Mouse (Mus musculus) limb, embryonic 11.5 days (tissue): ENCODE measurements around the gene Mybpc1. TPM values are rescaled to one million over a fixed set of nuclear protein-coding genes. Genes with fewer than 3 reads are reported as not detected.
"Not testable (repeated sequence)": the region's sequence is repeated elsewhere in the genome, so short reads cannot be mapped to it uniquely, and the experiment has no call there.

Experiments
- ATAC-seq: fragments of 200-750 bp; cut with Nextera tagmentation; 2 replicates; pipeline ENCODE4 v1.8.0; 2017; ENCODE audit warnings: low read depth; ENCODE audit not compliant: insufficient number of reproducible peaks, low FRiP score, low TSS enrichment
- DNase-seq: peaks from one replicate; pipeline ENCODE4 v3.0.0-alpha.2; 2015; ENCODE audit warnings: low spot score
- H3K27ac ChIP-seq: fragments of 300-500 bp; sonication (generic); replicated peaks from 2 replicates; pipeline ENCODE4 v1.5.1; 2014; ENCODE audit warnings: low read depth, mild to moderate bottlenecking, low read length
- H3K27me3 ChIP-seq: fragments of 300-500 bp; sonication (generic); 2 replicates; pipeline ENCODE4 v1.6.1; 2014; ENCODE audit warnings: mild to moderate bottlenecking, low read length, mixed read lengths; ENCODE audit not compliant: control insufficient read depth, insufficient read depth
- H3K36me3 ChIP-seq: fragments of 300-500 bp; sonication (generic); 2 replicates; pipeline ENCODE4 v1.6.1; 2014; ENCODE audit warnings: mild to moderate bottlenecking, low read length, moderate library complexity, mixed read lengths; ENCODE audit not compliant: control insufficient read depth, insufficient read depth
- H3K4me1 ChIP-seq: fragments of 300-500 bp; sonication (generic); 2 replicates; pipeline ENCODE4 v1.6.1; 2014; ENCODE audit warnings: low read length, mixed read lengths; ENCODE audit not compliant: control insufficient read depth, insufficient read depth
- H3K4me2 ChIP-seq: fragments of 300-500 bp; sonication (generic); 2 replicates; pipeline ENCODE4 v1.6.1; 2014; ENCODE audit warnings: low read depth, mild to moderate bottlenecking, moderate library complexity; ENCODE audit not compliant: severe bottlenecking
- H3K4me3 ChIP-seq: fragments of 300-500 bp; sonication (generic); 2 replicates; pipeline ENCODE4 v1.5.1; 2014; ENCODE audit warnings: low read depth, low read length
- H3K9ac ChIP-seq: fragments of 300-500 bp; sonication (generic); 2 replicates; pipeline ENCODE4 v1.6.1; 2014; ENCODE audit warnings: mild to moderate bottlenecking, low read length
- H3K9me3 ChIP-seq: fragments of 300-500 bp; sonication (generic); 2 replicates; pipeline ENCODE4 v1.6.1; 2016; ENCODE audit warnings: low read length; ENCODE audit not compliant: control insufficient read depth
- WGBS: fragments of 180-500 bp; shearing (Covaris S2); extraction: QIAGEN DNeasy Blood & Tissue Kit; methylation state at CpG from one replicate; pipeline ENCODE4 v1.1.7; 2014; 5-methylcytosine and 5-hydroxymethylcytosine counted together
- polyA plus RNA-seq: library from polyadenylated mRNA; unstranded; fragments of >200 nt; fragmentation: Nextera tagmentation; extraction: Ambion mirVana; gene quantifications from 2 replicates; pipeline ENCODE4 v1.2.1, GENCODE M21; 2014

The Mybpc1 gene
- polyA plus RNA-seq, 1 experiment from 2014 or later: 8.4 TPM

DNA sequence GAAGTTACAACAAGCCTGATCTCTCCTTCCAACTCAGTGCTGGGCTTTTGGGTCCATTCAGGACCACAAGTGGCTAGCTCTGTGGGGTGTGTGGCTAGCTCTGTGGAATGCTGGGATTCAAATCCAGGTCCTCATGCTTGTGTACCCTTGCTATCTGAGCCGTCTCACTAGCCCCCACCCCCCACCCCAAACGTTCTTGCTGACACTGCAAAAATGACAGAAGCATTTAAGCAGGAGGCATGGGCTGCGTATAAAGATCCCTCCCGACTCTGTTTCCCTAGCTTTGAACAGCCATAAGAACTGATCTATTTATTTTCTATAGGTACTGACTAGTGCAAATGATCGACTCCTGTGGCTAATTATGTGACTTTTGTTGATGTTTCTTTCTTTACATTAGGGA is 74.3 kb downstream of the Mybpc1 start:
- no peak for ATAC-seq
- no peak overlapping the region for H3K4me2 ChIP-seq
- no peaks in the 10 kb centered on the region for H3K9me3 ChIP-seq
- H3K4me3 ChIP-seq: no peak overlapping the region
- DNase-seq: no peak
- H3K4me1 ChIP-seq: no peaks in the 10 kb centered on the region
- no peak overlapping the region for H3K9ac ChIP-seq
- no peaks in the 10 kb centered on the region for H3K36me3 ChIP-seq
- 75% methylated on average over 5 of the region's 5 CpGs for WGBS
- H3K27ac ChIP-seq: no peak overlapping the region
- H3K27me3 ChIP-seq: no peaks in the 10 kb centered on the region

DNA sequence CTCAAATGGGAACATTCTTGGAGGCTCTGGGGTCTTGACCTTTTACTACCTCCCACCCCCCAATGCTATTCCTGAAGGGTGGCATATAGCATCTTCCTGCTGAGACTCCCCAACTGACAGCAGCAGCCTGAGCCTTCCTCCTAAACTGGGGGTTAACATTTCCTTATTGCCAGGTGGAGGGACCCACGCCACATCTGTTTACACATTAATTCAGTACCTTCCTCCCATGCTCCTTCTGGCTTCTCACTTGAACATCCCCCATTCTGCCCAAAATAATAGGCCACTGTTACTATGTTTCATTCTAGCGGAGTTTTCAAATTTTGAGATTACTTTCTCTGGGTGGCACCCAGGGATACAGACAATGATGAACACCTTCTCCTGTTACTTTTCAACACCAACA is 80.9 kb downstream of the Mybpc1 start:
- Histone ChIP-seq H3K9ac (no peak overlapping the region), H3K4me1 (no peaks in the 10 kb centered on the region), H3K4me2 (no peak overlapping the region), H3K36me3 (no peaks in the 10 kb centered on the region), H3K27me3 (no peaks in the 10 kb centered on the region), H3K9me3 (no peaks in the 10 kb centered on the region), H3K4me3 (no peak overlapping the region), H3K27ac (no peak overlapping the region)
- WGBS: 77% methylated on average over 2 of the region's 2 CpGs
- DNase-seq (no peak), ATAC-seq (no peak)

DNA sequence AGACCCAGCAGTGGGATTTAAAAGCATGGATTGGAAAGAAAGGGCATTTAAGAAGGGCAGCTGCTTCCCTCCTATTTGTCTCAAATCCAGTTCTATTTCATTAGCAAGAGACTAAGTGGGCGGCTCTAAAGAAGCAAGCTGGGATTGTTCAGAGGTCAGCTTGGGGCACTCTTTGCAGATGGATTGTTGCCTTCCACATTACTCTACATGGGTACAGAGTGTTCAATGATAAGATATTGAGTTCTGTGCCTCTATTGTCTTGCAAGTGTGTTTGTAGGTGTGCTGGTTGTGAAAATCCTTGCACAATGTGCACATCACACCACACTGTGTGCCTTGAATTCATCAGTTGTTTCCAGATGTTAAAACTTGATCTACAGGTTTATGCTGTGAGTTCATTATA is 81.7 kb downstream of the Mybpc1 start:
- 88% methylated on average over 1 of the region's 1 CpGs for WGBS
- Histone ChIP-seq H3K4me1 (no peaks in the 10 kb centered on the region), H3K27me3 (no peaks in the 10 kb centered on the region), H3K36me3 (no peaks in the 10 kb centered on the region), H3K4me3 (no peak overlapping the region), H3K9me3 (no peaks in the 10 kb centered on the region), H3K4me2 (no peak overlapping the region), H3K27ac (no peak overlapping the region), H3K9ac (no peak overlapping the region)
- ATAC-seq (no peak), DNase-seq (no peak)

DNA sequence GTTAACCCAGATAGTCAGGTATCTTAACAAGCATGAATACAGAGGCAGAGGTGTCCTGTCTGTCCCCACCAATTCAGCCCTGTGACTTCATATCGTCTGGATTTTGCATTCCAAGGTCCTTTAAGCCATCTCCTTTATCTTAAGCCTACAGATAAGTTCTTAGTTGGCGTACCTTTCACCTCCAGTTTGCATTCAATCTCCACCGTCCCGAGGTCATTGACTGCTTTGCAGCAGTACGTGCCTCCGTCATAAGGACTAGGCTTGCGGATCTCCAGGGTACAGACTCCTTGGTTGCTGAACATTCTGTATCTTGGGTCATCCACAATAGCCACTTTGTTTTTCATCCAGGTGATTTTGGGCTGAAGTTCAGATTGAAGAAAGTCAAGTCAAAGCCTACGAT is 82.2 kb downstream of the Mybpc1 start:
- H3K4me1 ChIP-seq: no peaks in the 10 kb centered on the region
- ATAC-seq: no peak
- H3K27me3 ChIP-seq: no peaks in the 10 kb centered on the region
- H3K9me3 ChIP-seq: no peaks in the 10 kb centered on the region
- 84% methylated on average over 8 of the region's 8 CpGs for WGBS
- H3K27ac ChIP-seq: no peak overlapping the region
- DNase-seq: no peak
- no peak overlapping the region for H3K9ac ChIP-seq
- no peak overlapping the region for H3K4me2 ChIP-seq
- no peaks in the 10 kb centered on the region for H3K36me3 ChIP-seq
- no peak overlapping the region for H3K4me3 ChIP-seq

DNA sequence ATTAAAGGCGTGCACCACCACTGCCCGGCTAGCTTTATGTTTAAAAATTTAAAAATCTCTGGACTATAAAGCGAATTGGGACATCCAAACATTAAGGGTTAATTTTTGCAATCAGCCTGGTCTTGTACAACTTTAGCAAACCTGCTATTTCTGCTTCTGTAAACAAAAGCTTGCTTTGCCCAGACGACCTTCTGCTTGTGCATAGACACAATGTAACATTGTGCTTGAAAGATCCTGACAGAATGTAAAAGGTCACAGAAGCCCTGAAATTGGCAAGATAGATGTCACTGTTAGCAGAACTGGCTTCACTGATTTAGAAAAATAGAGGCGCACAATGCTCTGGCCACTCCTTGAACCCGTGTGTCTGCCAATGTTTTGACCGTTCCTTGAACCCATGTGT is 89.9 kb downstream of the Mybpc1 start:
- H3K4me1 ChIP-seq, H3K36me3 ChIP-seq, H3K27ac ChIP-seq, H3K4me2 ChIP-seq, H3K4me3 ChIP-seq, ATAC-seq, H3K9me3 ChIP-seq, H3K9ac ChIP-seq, H3K27me3 ChIP-seq, DNase-seq: not testable (repeated sequence)
- 84% methylated on average over 6 of the region's 7 CpGs for WGBS

DNA sequence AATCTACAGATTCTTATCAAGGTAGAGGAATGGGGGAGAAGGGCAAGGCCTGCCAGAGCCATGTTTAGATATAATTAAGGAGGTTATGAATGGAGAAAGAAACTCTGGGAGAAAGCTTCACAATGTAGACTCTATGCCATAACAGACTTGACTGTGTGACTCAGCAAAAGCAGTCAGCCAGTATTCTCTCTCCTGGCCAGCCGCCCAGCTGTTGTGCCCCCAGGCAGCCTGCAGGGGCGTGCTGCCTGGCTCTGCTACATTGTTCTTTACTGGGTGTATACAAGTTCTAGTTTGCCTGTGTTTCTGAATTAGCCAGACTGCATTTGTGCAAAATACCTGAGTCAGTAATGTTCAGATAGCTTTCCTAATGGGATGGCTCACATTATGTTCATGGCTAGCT is 90.5 kb downstream of the Mybpc1 start:
- H3K4me1 ChIP-seq: no peaks in the 10 kb centered on the region
- ATAC-seq: no peak
- H3K27me3 ChIP-seq: no peaks in the 10 kb centered on the region
- H3K9me3 ChIP-seq: no peaks in the 10 kb centered on the region
- H3K36me3 ChIP-seq: no peaks in the 10 kb centered on the region
- H3K27ac ChIP-seq: no peak overlapping the region
- no peak overlapping the region for H3K4me2 ChIP-seq
- H3K9ac ChIP-seq: no peak overlapping the region
- DNase-seq: no peak
- H3K4me3 ChIP-seq: no peak overlapping the region
- 57% methylated on average over 2 of the region's 2 CpGs for WGBS

DNA sequence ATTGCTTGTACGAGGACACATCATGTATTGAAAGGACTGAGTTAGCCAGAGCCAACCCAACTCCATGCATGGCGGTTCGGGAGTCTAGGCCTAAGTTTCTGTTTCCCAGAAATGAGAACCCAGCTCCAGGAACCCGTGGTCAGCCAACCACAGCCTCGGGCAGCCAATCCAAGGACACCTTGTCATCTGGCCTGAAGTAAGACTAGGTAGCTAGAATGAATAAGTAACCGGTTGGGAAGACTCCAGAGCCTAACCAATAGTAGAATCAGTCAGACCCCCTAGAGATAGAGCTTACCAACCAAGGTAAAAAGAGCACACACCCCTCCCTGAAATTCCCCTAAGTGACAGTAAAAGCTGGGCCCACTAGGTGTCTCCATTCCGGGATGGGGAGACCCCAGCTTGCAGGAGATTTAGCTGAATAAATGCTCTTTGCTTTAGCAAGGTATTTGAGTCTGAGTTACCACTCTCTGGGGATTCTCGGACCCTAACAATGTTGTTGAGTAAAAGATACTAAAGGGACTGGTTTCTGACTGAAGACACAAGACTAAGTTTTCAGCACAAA is 91.3 kb downstream of the Mybpc1 start:
- DNase-seq: no peak
- ATAC-seq: no peak
- H3K4me2 ChIP-seq: no peak overlapping the region
- H3K27ac ChIP-seq: no peak overlapping the region
- 73% methylated on average over 8 of the region's 8 CpGs for WGBS
- H3K27me3 ChIP-seq: no peaks in the 10 kb centered on the region
- H3K9ac ChIP-seq: no peak overlapping the region
- no peaks in the 10 kb centered on the region for H3K36me3 ChIP-seq
- no peaks in the 10 kb centered on the region for H3K4me1 ChIP-seq
- H3K9me3 ChIP-seq: no peaks in the 10 kb centered on the region
- H3K4me3 ChIP-seq: no peak overlapping the region

DNA sequence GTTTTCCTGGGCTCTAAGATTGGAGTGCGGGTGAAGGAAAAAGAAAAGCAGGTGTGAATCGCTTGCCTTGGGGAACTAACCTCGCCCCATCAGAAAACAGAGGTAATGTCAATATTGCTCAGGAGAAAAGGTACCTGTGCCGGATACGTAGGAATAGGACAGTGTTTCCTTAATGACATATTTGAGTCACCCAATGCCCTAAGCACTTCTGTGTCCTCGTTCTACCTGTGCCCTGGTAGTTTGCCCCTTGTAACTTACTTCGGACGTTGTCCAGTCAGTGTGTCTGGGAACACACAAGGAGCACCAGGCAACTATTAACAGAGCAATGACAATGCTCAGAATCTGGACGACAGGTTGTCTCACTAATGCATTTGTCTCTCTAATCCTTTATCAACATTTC is 93.6 kb downstream of the Mybpc1 start:
- DNase-seq (no peak), ATAC-seq (no peak)
- no peak overlapping the region for H3K27ac ChIP-seq
- no peak overlapping the region for H3K4me3 ChIP-seq
- H3K36me3 ChIP-seq: no peaks in the 10 kb centered on the region
- H3K9me3 ChIP-seq: no peaks in the 10 kb centered on the region
- no peaks in the 10 kb centered on the region for H3K27me3 ChIP-seq
- no peak overlapping the region for H3K4me2 ChIP-seq
- no peaks in the 10 kb centered on the region for H3K4me1 ChIP-seq
- no peak overlapping the region for H3K9ac ChIP-seq
- WGBS: 84% methylated on average over 9 of the region's 9 CpGs

DNA sequence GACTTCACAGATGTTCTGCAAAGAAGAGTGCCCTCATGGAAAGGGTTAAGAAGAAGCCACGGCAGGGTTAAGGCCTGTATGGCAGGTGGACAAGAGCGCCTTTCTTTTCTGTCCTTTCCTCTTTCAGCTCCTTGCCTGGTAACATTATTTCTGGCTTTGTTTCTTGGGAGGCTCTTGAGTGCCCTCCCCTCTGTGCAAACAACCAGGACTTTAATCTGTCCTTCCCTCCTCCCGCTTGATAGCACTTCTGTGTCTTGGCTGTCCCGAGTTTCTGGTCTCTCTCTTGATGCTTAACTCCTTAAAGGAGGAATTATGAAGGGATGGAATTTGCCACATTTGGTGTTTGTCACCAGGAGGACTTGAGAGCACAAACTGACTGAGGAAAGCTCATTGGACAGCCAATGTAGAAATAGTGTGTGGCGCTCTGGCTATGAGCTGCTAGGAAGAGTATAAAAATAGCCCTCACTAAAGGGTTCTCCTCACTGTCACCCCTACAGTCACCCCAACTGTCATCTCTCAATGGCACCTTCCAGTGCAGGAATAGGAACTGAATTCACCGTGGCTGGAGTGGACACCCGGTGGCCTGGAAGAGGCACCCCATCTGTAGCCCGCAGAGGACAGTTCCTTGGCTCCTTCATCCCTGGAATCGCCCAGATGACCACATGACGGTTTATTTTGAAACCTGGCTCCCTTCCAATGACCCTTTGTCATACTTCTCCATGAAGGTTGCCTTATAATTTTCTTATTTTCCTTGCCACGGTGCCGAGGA is 94.3 kb downstream of the Mybpc1 start:
- WGBS: 82% methylated on average over 12 of the region's 12 CpGs
- ATAC-seq (no peak), DNase-seq (no peak)
- Histone ChIP-seq H3K27ac (no peak overlapping the region), H3K4me2 (no peak overlapping the region), H3K4me1 (no peaks in the 10 kb centered on the region), H3K9me3 (no peaks in the 10 kb centered on the region), H3K9ac (no peak overlapping the region), H3K4me3 (no peak overlapping the region), H3K36me3 (no peaks in the 10 kb centered on the region), H3K27me3 (no peaks in the 10 kb centered on the region)
